Mouse (Mus musculus) E14TG2a.4 (cell line): ENCODE measurements around the gene Myo16.

Experiments
- CTCF ChIP-seq: conservative IDR thresholded peaks from 2 replicates; pipeline ENCODE4 v1.5.1; 2014; ENCODE audit warnings: low read length
- NANOG ChIP-seq: IDR thresholded peaks from 2 replicates; pipeline ENCODE4 v1.6.1; 2014; ENCODE audit warnings: borderline replicate concordance, low read length, mixed read lengths
- POU5F1 ChIP-seq: IDR thresholded peaks from 2 replicates; pipeline ENCODE4 v1.6.1; 2014; ENCODE audit warnings: low read length, borderline replicate concordance

- no peak for TF ChIP-seq CTCF
- no peak for TF ChIP-seq NANOG
- TF ChIP-seq POU5F1: no peak
These were observed 479.8 kb downstream of the Myo16 start for GRCm38 (mm10) chr8:10633360-10634140.
